Mouse (Mus musculus): ENCODE results near the gene AL607142.1. TPM values are rescaled to one million over a fixed set of nuclear protein-coding genes. Genes with fewer than 3 reads are reported as not detected.

The AL607142.1 gene
- total and polyA plus RNA-seq, 2 experiments from 2014 or later, result not detected

- Histone ChIP-seq H3K27ac (no peak overlapping the region), H3K4me1 (ENCODE audit: insufficient read depth, low read length) (no peaks in the 10 kb centered on the region), H3K36me3 (ENCODE audit: insufficient read depth, low read length) (no peaks in the 10 kb centered on the region), H3K4me2 (ENCODE audit: low read depth, low read length) (no peak overlapping the region), H3K9me3 (ENCODE audit: low read length) (no peaks in the 10 kb centered on the region), H3K9ac (replicated peaks; ENCODE audit: low read length) (no peak overlapping the region), H3K4me3 (ENCODE audit: low read length) (no peak overlapping the region), H3K27me3 (ENCODE audit: insufficient read depth, low read length) (no peaks in the 10 kb centered on the region)
- no peak for TF ChIP-seq CTCF (IDR thresholded peaks at IDR 0.05; ENCODE audit: low read depth)
- no peak for ATAC-seq
- 84% methylated on average over 1 of the region's 1 CpGs for WGBS
- DNase-seq (ENCODE audit: low spot score), result no peak
Observed at GRCm38 (mm10) chr4:120116312-120116711, 51.5 kb downstream of the AL607142.1 start.

- Histone ChIP-seq H3K36me3 (ENCODE audit: insufficient read depth, low read length) (0 out of 2 replicates have a peak, but pooled peaks cover 5% of the 10 kb centered on the region), H3K9me3 (ENCODE audit: low read length) (no peaks in the 10 kb centered on the region), H3K27ac (no peak overlapping the region), H3K4me3 (ENCODE audit: low read length) (no peak overlapping the region), H3K9ac (replicated peaks; ENCODE audit: low read length) (no peak overlapping the region), H3K4me2 (ENCODE audit: low read depth, low read length) (no peak overlapping the region), H3K4me1 (ENCODE audit: insufficient read depth, low read length) (no peaks in the 10 kb centered on the region), H3K27me3 (ENCODE audit: insufficient read depth, low read length) (no peaks in the 10 kb centered on the region)
- 38% methylated on average over 8 of the region's 8 CpGs for WGBS
- peak; percentile 80 for DNase-seq (ENCODE audit: low spot score)
- ATAC-seq, result peak; percentile 69
- peak; percentile 94 for TF ChIP-seq CTCF (IDR thresholded peaks at IDR 0.05; ENCODE audit: low read depth)
Observed at GRCm38 (mm10) chr4:120120276-120120675, 55.5 kb downstream of the AL607142.1 start.

GRCm38 (mm10) chr4:120124656-120125055 lies 59.9 kb downstream of the AL607142.1 start:
- Histone ChIP-seq H3K27me3 (ENCODE audit: insufficient read depth, low read length) (no peaks in the 10 kb centered on the region), H3K4me3 (ENCODE audit: low read length) (no peak overlapping the region), H3K36me3 (ENCODE audit: insufficient read depth, low read length) (0 out of 2 replicates have a peak, but pooled peaks cover 5% of the 10 kb centered on the region), H3K9ac (replicated peaks; ENCODE audit: low read length) (no peak overlapping the region), H3K27ac (no peak overlapping the region), H3K4me2 (ENCODE audit: low read depth, low read length) (no peak overlapping the region), H3K9me3 (ENCODE audit: low read length) (no peaks in the 10 kb centered on the region), H3K4me1 (ENCODE audit: insufficient read depth, low read length) (no peaks in the 10 kb centered on the region)
- 80% methylated on average over 6 of the region's 6 CpGs for WGBS
- no peak for TF ChIP-seq CTCF (IDR thresholded peaks at IDR 0.05; ENCODE audit: low read depth)
- no peak for ATAC-seq
- no peak for DNase-seq (ENCODE audit: low spot score)

GRCm38 (mm10) chr4:120126047-120126446 lies 61.3 kb downstream of the AL607142.1 start:
- 0 out of 2 replicates have a peak, but pooled peaks cover 5% of the 10 kb centered on the region for H3K36me3 ChIP-seq (ENCODE audit: insufficient read depth, low read length)
- DNase-seq (ENCODE audit: low spot score) (no peak), ATAC-seq (no peak)
- H3K4me3 ChIP-seq (ENCODE audit: low read length), result no peak overlapping the region
- no peaks in the 10 kb centered on the region for H3K27me3 ChIP-seq (ENCODE audit: insufficient read depth, low read length)
- TF ChIP-seq CTCF (IDR thresholded peaks at IDR 0.05; ENCODE audit: low read depth), result no peak
- H3K9me3 ChIP-seq (ENCODE audit: low read length), result no peaks in the 10 kb centered on the region
- 81% methylated on average over 6 of the region's 6 CpGs for WGBS
- no peak overlapping the region for H3K27ac ChIP-seq
- no peaks in the 10 kb centered on the region for H3K4me1 ChIP-seq (ENCODE audit: insufficient read depth, low read length)
- no peak overlapping the region for H3K4me2 ChIP-seq (ENCODE audit: low read depth, low read length)
- H3K9ac ChIP-seq (replicated peaks; ENCODE audit: low read length), result no peak overlapping the region

- TF ChIP-seq CTCF (IDR thresholded peaks at IDR 0.05; ENCODE audit: low read depth), result no peak
- DNase-seq (ENCODE audit: low spot score) (no peak), ATAC-seq (no peak)
- no peaks in the 10 kb centered on the region for H3K9me3 ChIP-seq (ENCODE audit: low read length)
- no peak overlapping the region for H3K4me3 ChIP-seq (ENCODE audit: low read length)
- WGBS, result 78% methylated on average over 3 of the region's 3 CpGs
- H3K27ac ChIP-seq, result no peak overlapping the region
- no peaks in the 10 kb centered on the region for H3K27me3 ChIP-seq (ENCODE audit: insufficient read depth, low read length)
- 0 out of 2 replicates have a peak, but pooled peaks cover 5% of the 10 kb centered on the region for H3K36me3 ChIP-seq (ENCODE audit: insufficient read depth, low read length)
- no peak overlapping the region for H3K4me2 ChIP-seq (ENCODE audit: low read depth, low read length)
- no peak overlapping the region for H3K9ac ChIP-seq (replicated peaks; ENCODE audit: low read length)
- H3K4me1 ChIP-seq (ENCODE audit: insufficient read depth, low read length), result no peaks in the 10 kb centered on the region
Observed at GRCm38 (mm10) chr4:120127333-120127732, 62.5 kb downstream of the AL607142.1 start.

- 48% methylated on average over 4 of the region's 4 CpGs for WGBS
- H3K27ac ChIP-seq, result no peak overlapping the region
- peak; percentile 21; the same call in 1 of the 2 replicates for TF ChIP-seq CTCF (IDR thresholded peaks at IDR 0.05; ENCODE audit: low read depth)
- H3K36me3 ChIP-seq (ENCODE audit: insufficient read depth, low read length), result no peaks in the 10 kb centered on the region
- 0 out of 2 replicates have a peak, but pooled peaks have one; percentile 25 for ATAC-seq
- H3K27me3 ChIP-seq (ENCODE audit: insufficient read depth, low read length), result no peaks in the 10 kb centered on the region
- H3K9me3 ChIP-seq (ENCODE audit: low read length), result no peaks in the 10 kb centered on the region
- H3K4me1 ChIP-seq (ENCODE audit: insufficient read depth, low read length), result no peaks in the 10 kb centered on the region
- H3K4me3 ChIP-seq (ENCODE audit: low read length), result no peak overlapping the region
- peak; percentile 66 for DNase-seq (ENCODE audit: low spot score)
- no peak overlapping the region for H3K9ac ChIP-seq (replicated peaks; ENCODE audit: low read length)
- no peak overlapping the region for H3K4me2 ChIP-seq (ENCODE audit: low read depth, low read length)
Observed at GRCm38 (mm10) chr4:120128033-120128432, 63.2 kb downstream of the AL607142.1 start.

- peak; percentile 86 for DNase-seq (ENCODE audit: low spot score)
- Histone ChIP-seq H3K4me1 (ENCODE audit: insufficient read depth, low read length) (no peaks in the 10 kb centered on the region), H3K27ac (no peak overlapping the region), H3K9me3 (ENCODE audit: low read length) (no peaks in the 10 kb centered on the region), H3K4me2 (ENCODE audit: low read depth, low read length) (no peak overlapping the region), H3K36me3 (ENCODE audit: insufficient read depth, low read length) (no peaks in the 10 kb centered on the region), H3K9ac (replicated peaks; ENCODE audit: low read length) (no peak overlapping the region), H3K4me3 (ENCODE audit: low read length) (no peak overlapping the region), H3K27me3 (ENCODE audit: insufficient read depth, low read length) (no peaks in the 10 kb centered on the region)
- 44% methylated on average over 4 of the region's 4 CpGs for WGBS
- TF ChIP-seq CTCF (IDR thresholded peaks at IDR 0.05; ENCODE audit: low read depth), result peak; percentile 97
- peak; percentile 74; the same call in 1 of the 2 replicates for ATAC-seq
Observed at GRCm38 (mm10) chr4:120129233-120129885, 64.6 kb downstream of the AL607142.1 start.

Measured in hindbrain, postnatal 0 days (tissue).